Mouse (Mus musculus) thymus, adult 18-20 months (tissue): Measurements from ENCODE around the gene Fam25c.

Source experiments
- DNase-seq, 2 experiments: peaks; one replicate each; pipeline ENCODE4 v3.0.0; 2022; ENCODE audit warnings: mixed read lengths in 2 of 2

Gene Fam25c

GRCm38 (mm10) chr14:34363490-34364253, 8.4 kb upstream of the Fam25c start:
- DNase-seq, result no peak

- DNase-seq, result no peak
Observed at GRCm38 (mm10) chr14:34362726-34363445, 7.7 kb upstream of the Fam25c start.

GRCm38 (mm10) chr14:34362135-34362534, 6.9 kb upstream of the Fam25c start:
- no peak for DNase-seq

GRCm38 (mm10) chr14:34360251-34360650, 5.0 kb upstream of the Fam25c start:
- no peak for DNase-seq

GRCm38 (mm10) chr14:34359676-34360244, 4.5 kb upstream of the Fam25c start:
- DNase-seq, result no peak

- DNase-seq, result no peak
Observed at GRCm38 (mm10) chr14:34357671-34358455, 2.6 kb upstream of the Fam25c start.

- no peak for DNase-seq
Observed at GRCm38 (mm10) chr14:34354456-34354855, 777 bp downstream of the Fam25c start.

GRCm38 (mm10) chr14:34353326-34353725, 1.9 kb downstream of the Fam25c start:
- DNase-seq, result no peak

- no peak for DNase-seq
Observed at GRCm38 (mm10) chr14:34352523-34352922, 2.7 kb downstream of the Fam25c start.

GRCm38 (mm10) chr14:34351660-34352059, 3.6 kb downstream of the Fam25c start:
- no peak for DNase-seq

GRCm38 (mm10) chr14:34349007-34349406, 6.2 kb downstream of the Fam25c start:
- DNase-seq, result no peak

GRCm38 (mm10) chr14:34348301-34348700, 6.9 kb downstream of the Fam25c start:
- DNase-seq, result no peak

- DNase-seq, result no peak
Observed at GRCm38 (mm10) chr14:34347084-34347483, 8.1 kb downstream of the Fam25c start.

GRCm38 (mm10) chr14:34345771-34346566, 9.3 kb downstream of the Fam25c start:
- no peak for DNase-seq

GRCm38 (mm10) chr14:34344361-34344760, 10.9 kb downstream of the Fam25c start:
- no peak for DNase-seq

- DNase-seq, result no peak
Observed at GRCm38 (mm10) chr14:34343078-34343477, 12.2 kb downstream of the Fam25c start.

- DNase-seq, result no peak
Observed at GRCm38 (mm10) chr14:34341993-34342392, 13.2 kb downstream of the Fam25c start.

GRCm38 (mm10) chr14:34339446-34339845, 15.8 kb downstream of the Fam25c start:
- DNase-seq, result no peak

- DNase-seq, result no peak
Observed at GRCm38 (mm10) chr14:34332476-34332875, 22.8 kb downstream of the Fam25c start.

GRCm38 (mm10) chr14:34331886-34332285, 23.3 kb downstream of the Fam25c start:
- no peak for DNase-seq

- no peak for DNase-seq
Observed at GRCm38 (mm10) chr14:34330657-34331158, 24.5 kb downstream of the Fam25c start.

GRCm38 (mm10) chr14:34327618-34328017, 27.6 kb downstream of the Fam25c start:
- no peak for DNase-seq
